Mouse (Mus musculus): Measurements from ENCODE around the gene Arhgap17. TPM values are rescaled to one million over a fixed set of nuclear protein-coding genes. Genes with fewer than 3 reads are reported as not detected.

Gene Arhgap17
- total RNA-seq, 2 experiments from 2014 or later = 20.0 to 22.6 TPM

- DNase-seq (ENCODE audit: low spot score in 2 of 2) = no peak
Observed at GRCm38 (mm10) chr7:123368778-123369746, 653 bp downstream of the Arhgap17 start.

- DNase-seq (ENCODE audit: low spot score in 2 of 2) = no peak
Observed at GRCm38 (mm10) chr7:123368187-123368586, 1.5 kb downstream of the Arhgap17 start.

GRCm38 (mm10) chr7:123367218-123368150 is 2.2 kb downstream of the Arhgap17 start:
- peak in 1 of 2 experiments; percentile 71 for DNase-seq (ENCODE audit: low spot score in 2 of 2)

GRCm38 (mm10) chr7:123366806-123367205 is 2.9 kb downstream of the Arhgap17 start:
- DNase-seq (ENCODE audit: low spot score in 2 of 2) = no peak

- DNase-seq (ENCODE audit: low spot score in 2 of 2) = no peak
Observed at GRCm38 (mm10) chr7:123365876-123366741, 3.6 kb downstream of the Arhgap17 start.

- DNase-seq (ENCODE audit: low spot score in 2 of 2) = no peak
Observed at GRCm38 (mm10) chr7:123363971-123364370, 5.7 kb downstream of the Arhgap17 start.

- no peak for DNase-seq (ENCODE audit: low spot score in 2 of 2)
Observed at GRCm38 (mm10) chr7:123362806-123363205, 6.9 kb downstream of the Arhgap17 start.

- DNase-seq (ENCODE audit: low spot score in 2 of 2) = no peak
Observed at GRCm38 (mm10) chr7:123361229-123361980, 8.3 kb downstream of the Arhgap17 start.

GRCm38 (mm10) chr7:123360185-123360584 is 9.5 kb downstream of the Arhgap17 start:
- no peak for DNase-seq (ENCODE audit: low spot score in 2 of 2)

- no peak for DNase-seq (ENCODE audit: low spot score in 2 of 2)
Observed at GRCm38 (mm10) chr7:123359101-123359500, 10.6 kb downstream of the Arhgap17 start.

- no peak for DNase-seq (ENCODE audit: low spot score in 2 of 2)
Observed at GRCm38 (mm10) chr7:123356158-123356557, 13.6 kb downstream of the Arhgap17 start.

GRCm38 (mm10) chr7:123354851-123355250 is 14.9 kb downstream of the Arhgap17 start:
- no peak for DNase-seq (ENCODE audit: low spot score in 2 of 2)

GRCm38 (mm10) chr7:123354392-123354791 is 15.3 kb downstream of the Arhgap17 start:
- no peak for DNase-seq (ENCODE audit: low spot score in 2 of 2)

- DNase-seq (ENCODE audit: low spot score in 2 of 2) = no peak
Observed at GRCm38 (mm10) chr7:123353879-123354278, 15.8 kb downstream of the Arhgap17 start.

GRCm38 (mm10) chr7:123353081-123353480 is 16.6 kb downstream of the Arhgap17 start:
- DNase-seq (ENCODE audit: low spot score in 2 of 2) = no peak

GRCm38 (mm10) chr7:123350243-123350642 is 19.5 kb downstream of the Arhgap17 start:
- DNase-seq (ENCODE audit: low spot score in 2 of 2) = no peak

GRCm38 (mm10) chr7:123349813-123350212 is 19.9 kb downstream of the Arhgap17 start:
- DNase-seq (ENCODE audit: low spot score in 2 of 2) = no peak

GRCm38 (mm10) chr7:123346631-123347290 is 23.0 kb downstream of the Arhgap17 start:
- no peak for DNase-seq (ENCODE audit: low spot score in 2 of 2)

GRCm38 (mm10) chr7:123345041-123345544 is 24.6 kb downstream of the Arhgap17 start:
- DNase-seq (ENCODE audit: low spot score in 2 of 2) = no peak

Measured in layer of hippocampus, postnatal 14 days (tissue).